Mouse (Mus musculus) gonadal fat pad, adult 2 months (tissue): ENCODE measurements at regions not wholly inside any gene's neighbourhood (a gene's known extent, or its start where the extent isn't known, plus 50 kb on each side); places are given as distances from the start of the nearest gene placed in this dataset.

Experiments used
- DNase-seq: peaks from one replicate; pipeline ENCODE4 v3.0.0-alpha.2; 2012; ENCODE audit warnings: low read depth

DNA sequence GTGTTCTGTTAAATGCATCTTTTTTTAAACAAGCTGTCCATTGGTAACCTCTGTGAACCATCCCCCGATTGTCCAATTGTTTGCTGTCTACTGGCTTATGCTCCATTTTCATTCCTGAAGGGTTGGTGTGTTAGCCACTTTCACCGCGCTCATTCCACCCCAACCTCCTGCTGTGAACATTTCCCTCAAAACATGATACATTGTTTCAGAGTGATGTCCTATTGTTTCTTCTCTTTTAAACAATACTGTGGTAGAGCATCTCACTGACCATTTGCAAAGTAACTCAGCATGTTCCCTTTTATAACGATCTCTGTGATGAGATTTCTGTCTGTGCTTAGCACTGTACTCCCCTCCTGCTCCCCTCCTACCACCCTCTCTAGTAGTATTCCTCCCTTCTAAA lies 240.1 kb downstream of the Irs2 start:
- no peak for DNase-seq

- no peak for DNase-seq
Observed at GRCm38 (mm10) chr8:10763907-10764306, 244.4 kb downstream of the Irs2 start.

GRCm38 (mm10) chr8:10761694-10762305 lies 246.5 kb downstream of the Irs2 start:
- DNase-seq = no peak

GRCm38 (mm10) chr8:10760851-10761693 lies 247.2 kb downstream of the Irs2 start:
- no peak for DNase-seq

GRCm38 (mm10) chr8:10760231-10760630 lies 248.0 kb downstream of the Irs2 start:
- no peak for DNase-seq

GRCm38 (mm10) chr8:10758151-10758550 lies 250.1 kb downstream of the Irs2 start:
- DNase-seq = no peak

DNA sequence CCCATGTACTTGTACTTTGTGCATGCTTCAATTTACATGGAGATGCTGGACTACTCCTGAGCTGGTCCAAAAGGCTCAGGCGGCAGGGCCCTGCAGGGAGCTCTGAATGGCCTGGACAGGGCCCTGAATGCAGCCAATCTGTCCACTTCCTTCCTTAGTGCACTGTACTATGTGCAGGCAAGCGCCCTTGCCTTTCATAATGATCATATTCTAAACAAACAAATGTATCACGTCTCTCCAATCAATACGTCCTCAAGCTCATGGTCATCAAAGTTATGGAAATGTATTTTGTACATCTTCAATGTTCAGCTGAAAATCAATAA lies 253.3 kb downstream of the Irs2 start:
- DNase-seq = no peak

DNA sequence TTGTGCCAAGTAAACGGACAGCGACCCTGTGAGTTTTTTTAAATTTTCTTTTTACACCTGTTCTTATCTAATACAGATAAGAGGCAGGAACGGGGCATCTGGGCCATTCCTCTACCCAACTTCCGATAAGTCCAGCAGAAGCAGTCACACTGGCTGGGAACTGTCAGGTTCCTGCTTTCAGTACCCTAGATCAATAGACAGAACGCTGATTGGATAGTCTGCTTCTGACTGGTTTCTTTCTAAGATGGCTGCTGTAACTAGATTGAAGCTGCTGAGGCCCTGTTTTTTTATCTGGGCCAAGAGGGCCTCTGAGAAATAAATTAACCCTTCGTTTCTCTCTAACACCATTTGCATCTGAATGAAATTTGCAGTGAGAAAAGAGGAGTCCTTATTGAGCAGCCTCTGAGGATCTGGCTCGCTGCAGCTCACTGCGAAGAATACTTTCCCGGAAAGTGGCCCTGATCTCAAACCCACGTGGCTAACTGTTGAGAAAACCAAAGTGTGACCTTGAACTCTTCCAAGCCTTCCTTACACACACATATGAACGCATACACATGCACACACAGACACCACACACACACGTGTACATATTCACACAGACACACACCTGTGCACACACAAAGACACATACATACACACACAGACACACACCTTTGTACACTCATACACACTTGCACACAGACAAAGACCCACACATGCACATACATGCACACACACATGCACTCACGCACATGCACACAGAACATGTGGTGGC lies 253.8 kb downstream of the Irs2 start:
- no peak for DNase-seq

GRCm38 (mm10) chr8:10753056-10753455 lies 255.2 kb downstream of the Irs2 start:
- no peak for DNase-seq

GRCm38 (mm10) chr8:10747150-10747549 lies 261.1 kb downstream of the Irs2 start:
- DNase-seq = no peak

GRCm38 (mm10) chr8:10743241-10743640 lies 265.0 kb downstream of the Irs2 start:
- DNase-seq = no peak

GRCm38 (mm10) chr8:10740837-10741236 lies 267.4 kb downstream of the Irs2 start:
- DNase-seq = no peak

DNA sequence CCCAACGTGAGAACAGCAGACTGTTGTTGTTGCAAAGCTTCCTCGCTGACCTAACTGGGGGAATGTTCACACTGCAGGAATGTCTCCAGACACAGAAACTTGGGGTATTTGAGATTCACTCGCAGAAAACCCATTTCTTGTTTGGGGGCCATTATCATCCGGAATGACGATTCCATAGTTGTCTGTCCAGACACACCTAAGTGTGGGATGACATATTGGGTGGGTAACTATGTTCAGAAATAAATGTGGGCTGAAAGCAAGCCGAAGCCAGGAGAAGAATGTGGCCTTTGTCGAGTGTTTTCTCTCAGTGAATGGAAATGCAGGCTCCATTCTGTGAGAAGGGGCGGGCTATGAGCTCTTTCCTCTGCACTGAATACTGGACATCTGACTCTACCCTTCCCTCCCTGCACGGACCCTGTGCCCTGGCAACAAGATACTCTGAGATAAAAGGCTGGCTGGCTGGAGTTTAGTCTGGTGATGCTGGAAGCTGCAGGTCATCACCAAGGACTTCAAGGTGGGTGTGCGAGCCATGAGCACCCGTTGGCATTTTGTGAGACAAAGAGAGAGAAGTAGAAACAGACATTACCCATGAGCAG lies 269.7 kb downstream of the Irs2 start:
- no peak for DNase-seq

DNA sequence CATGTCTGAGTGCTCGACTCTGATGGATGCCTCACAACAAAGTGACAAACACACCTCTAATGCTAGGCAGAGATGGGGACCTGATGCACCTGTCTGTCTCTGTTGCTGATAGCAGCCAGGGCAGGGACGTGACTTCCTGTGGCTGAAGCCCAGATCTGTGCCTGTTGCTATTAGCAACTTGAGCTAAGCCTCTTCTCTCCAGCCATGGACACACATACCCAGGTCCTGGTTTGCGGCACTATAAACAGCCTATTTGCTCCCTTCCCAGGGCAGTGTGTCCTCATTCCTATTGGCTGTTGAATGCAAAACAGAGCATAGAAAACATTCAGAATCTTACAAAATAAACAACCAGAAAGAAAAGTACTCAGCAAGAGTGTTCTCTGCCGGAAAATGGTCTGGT lies 273.5 kb downstream of the Irs2 start:
- no peak for DNase-seq

DNA sequence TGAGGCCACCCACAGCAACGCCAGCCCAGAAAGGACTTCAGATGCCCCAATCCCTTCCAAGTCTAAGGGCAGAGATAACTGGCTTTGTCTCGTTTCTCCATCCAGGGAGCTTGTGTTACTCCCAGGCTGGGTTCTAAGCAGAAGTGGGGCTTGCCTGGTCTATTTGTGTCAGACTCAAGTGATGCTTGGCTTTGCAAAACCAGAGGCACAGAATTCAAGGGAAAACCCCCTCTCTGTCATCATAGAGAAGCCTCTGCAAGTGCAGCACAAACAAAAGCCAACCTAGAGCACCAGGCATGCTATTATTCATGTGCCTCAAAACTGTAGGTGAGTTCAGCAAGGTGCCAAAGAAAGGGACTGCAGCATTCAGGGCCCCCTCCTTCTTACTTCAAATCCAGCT lies 284.9 kb downstream of the Irs2 start:
- no peak for DNase-seq

DNA sequence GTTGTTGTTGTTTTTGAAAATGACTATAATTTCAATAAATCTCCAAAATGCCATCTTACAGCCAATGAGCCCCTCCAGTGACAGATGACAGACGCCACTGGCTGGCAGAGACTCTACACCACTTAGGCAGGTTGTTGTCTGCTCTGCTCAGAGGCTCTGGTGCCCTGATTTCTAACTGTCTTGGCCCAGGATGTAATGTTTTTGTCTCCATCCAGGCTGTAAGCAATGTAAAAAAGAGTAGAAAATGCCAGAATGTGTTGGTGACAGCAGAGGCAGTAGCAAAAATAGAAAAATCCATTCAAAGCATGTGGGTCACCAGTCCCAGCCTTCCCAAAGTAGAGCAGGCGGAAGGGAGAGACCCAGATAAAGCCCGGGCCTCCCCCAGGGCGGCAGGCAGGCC lies 285.5 kb downstream of the Irs2 start:
- DNase-seq = no peak

DNA sequence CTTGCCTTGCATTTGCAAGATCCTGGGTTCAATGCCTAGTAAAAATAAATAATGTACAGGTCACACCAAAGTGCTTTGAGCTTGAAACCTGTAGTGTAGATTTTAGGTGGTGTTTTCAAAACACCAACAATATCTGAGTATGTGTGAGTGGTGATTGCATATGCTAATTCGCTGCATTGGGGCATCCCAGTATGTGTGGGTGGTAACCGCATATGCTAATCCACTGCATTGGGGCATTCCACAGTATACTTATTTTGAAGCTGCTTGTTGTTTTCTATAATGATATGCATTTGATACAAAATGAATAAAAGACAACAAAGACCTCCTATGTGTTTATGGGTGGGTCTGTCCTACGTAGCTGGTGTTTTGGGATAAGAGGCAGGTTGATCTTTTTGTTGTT lies 285.9 kb downstream of the Irs2 start:
- DNase-seq = no peak

DNA sequence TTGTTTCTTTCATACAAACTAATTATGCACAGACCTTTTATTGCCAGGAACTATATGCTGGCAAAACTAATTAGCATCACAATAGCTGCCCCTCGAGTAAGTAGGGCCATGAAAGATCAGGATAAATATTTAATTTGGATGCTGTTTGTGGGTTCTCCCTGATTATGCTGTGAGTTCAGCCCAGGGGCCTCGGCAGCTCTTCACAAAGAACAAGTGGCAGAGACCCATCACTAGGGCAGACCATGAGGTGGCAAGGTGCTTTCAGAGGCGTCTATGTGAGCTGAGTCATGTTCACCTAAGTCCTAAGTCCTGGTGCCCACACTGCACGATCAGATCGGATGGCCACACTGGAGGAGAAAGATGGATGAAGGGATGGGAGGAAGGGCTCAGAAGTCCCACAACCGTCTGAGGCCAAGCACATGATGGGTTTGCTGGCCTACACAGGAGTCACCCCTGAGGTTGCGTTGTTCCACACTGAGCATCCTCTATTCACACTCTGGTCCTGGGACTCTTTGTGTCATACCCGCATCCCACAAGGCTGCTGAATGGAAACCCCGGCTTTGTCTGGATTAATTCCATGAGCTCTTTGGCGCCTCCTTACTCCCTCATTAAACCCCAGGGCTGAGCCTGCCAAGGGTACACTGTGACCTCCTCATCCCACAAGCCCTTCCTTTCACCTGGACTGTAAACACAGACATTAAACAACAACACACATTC lies 287.0 kb downstream of the Irs2 start:
- DNase-seq = no peak

DNA sequence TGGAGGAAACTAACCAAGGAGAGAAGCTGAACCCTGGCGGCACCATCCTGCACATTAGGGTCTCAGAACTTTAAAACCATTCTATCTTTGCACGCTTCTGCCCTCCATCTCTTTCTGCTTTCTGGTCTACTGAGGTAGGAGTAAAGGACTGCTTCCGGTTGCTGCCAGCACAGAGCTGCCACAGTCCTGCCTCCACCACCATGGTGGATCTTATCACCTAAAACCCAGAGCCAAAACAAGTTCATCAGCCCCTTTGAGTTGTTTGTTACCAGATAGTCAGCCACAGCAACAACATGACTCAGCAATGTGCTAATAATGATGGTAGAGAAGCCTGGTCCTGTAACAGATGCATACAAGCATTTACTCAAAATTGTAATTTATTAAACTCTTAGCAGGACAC lies 287.9 kb downstream of the Irs2 start:
- DNase-seq = no peak

DNA sequence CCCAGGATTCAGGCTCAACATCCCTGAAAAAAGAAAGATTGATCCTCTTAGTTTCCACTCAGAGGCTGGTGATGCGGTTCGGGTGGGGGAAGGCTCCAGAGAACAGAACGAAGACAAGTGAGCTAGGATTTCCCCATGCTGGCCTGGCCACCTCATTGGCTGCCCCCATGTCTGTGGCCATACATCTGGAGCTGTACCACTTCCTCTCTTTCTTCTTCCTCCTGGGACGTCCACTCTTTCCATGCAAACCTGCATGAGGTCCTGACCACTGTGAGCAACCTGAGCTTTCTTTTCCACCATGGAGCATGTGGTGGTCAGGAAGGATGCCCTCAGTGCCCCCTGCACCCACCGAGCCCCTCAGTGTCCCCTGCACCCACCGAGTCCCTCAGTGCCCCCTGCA lies 288.8 kb downstream of the Irs2 start:
- no peak for DNase-seq

DNA sequence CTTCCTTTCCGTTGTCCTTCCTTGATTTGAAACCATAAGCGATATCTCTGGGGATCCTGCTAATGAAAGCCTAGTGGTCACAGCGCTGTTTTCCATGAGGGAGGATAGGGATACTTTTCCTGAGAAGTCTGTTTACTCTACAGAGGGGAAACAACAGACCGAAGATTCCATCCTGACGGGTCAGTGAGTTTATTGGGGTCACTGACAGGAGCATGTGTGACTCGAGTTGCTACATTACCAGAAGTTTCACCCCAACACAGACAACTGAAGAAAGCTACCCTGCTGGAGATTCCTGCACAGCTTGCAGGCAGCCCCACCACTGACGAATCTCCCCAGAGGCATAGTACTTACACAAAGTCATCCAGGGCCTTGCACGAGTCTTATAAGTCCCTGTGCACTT lies 291.0 kb downstream of the Irs2 start:
- no peak for DNase-seq

DNA sequence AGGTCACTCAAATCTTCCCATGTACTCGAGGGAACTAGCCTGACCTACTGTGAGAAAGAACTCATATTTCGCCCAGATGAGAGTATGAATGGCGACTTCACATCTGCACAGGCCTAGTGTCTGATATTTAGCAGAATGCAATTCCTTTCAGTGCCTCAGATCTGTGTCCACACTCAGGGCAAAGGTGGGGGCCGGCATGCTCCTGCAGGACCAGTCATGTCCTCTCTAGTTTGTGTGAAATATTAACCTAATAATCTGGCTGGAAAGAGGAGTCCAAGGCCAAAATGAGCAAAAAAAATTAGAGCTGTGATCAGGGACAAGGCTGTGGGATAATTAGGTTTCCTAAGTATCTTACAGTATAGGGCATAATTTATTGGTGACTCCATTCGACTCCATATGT lies 292.1 kb downstream of the Irs2 start:
- DNase-seq = no peak
